Mouse (Mus musculus) lung, embryonic 14.5 days (tissue): Measurements from ENCODE around the gene Ptprg. TPM values are rescaled to one million over a fixed set of nuclear protein-coding genes. Genes with fewer than 3 reads are reported as not detected.
A peak's percentile ranks its signal among the peaks of the same experiment; 100 is the strongest.
"Not testable (repeated sequence)": the region's sequence is repeated elsewhere in the genome, so short reads cannot be mapped to it uniquely, and the experiment has no call there.

Experiments used
- ATAC-seq: fragments of 200-750 bp; cut with Nextera tagmentation; 2 replicates; pipeline ENCODE4 v1.8.0; 2017; ENCODE audit warnings: mild to moderate bottlenecking, moderate TSS enrichment, moderate library complexity; ENCODE audit not compliant: insufficient read depth
- DNase-seq: peaks from one replicate; pipeline ENCODE4 v3.0.0-alpha.2; 2015
- H3K27ac ChIP-seq: fragments of 300-500 bp; sonication (generic); 2 replicates; pipeline ENCODE4 v1.5.1; 2014; ENCODE audit warnings: low read depth, mild to moderate bottlenecking, moderate library complexity
- H3K27me3 ChIP-seq: fragments of 300-500 bp; sonication (generic); 2 replicates; pipeline ENCODE4 v1.6.1; 2014; ENCODE audit warnings: low read length, control low read depth; ENCODE audit not compliant: insufficient read depth
- H3K36me3 ChIP-seq: fragments of 300-500 bp; sonication (generic); 2 replicates; pipeline ENCODE4 v1.6.1; 2014; ENCODE audit warnings: control low read depth; ENCODE audit not compliant: insufficient read depth
- H3K4me1 ChIP-seq: fragments of 300-500 bp; sonication (generic); 2 replicates; pipeline ENCODE4 v1.6.1; 2014; ENCODE audit warnings: antibody characterized with exemption, control low read depth; ENCODE audit not compliant: insufficient read depth
- H3K4me2 ChIP-seq: fragments of 300-500 bp; sonication (generic); 2 replicates; pipeline ENCODE4 v1.6.1; 2014; ENCODE audit warnings: mild to moderate bottlenecking
- H3K4me3 ChIP-seq: fragments of 300-500 bp; sonication (generic); 2 replicates; pipeline ENCODE4 v1.5.1; 2014; ENCODE audit warnings: low read depth, low read length
- H3K9ac ChIP-seq: fragments of 300-500 bp; sonication (generic); 2 replicates; pipeline ENCODE4 v1.6.1; 2014
- H3K9me3 ChIP-seq: fragments of 300-500 bp; sonication (generic); 2 replicates; pipeline ENCODE4 v1.6.1; 2016; ENCODE audit warnings: low read depth, low read length, control low read depth
- CTCF ChIP-seq: IDR thresholded peaks from 2 replicates; pipeline ENCODE4 v1.5.1; 2016; ENCODE audit warnings: antibody characterized with exemption, low read depth
- WGBS: fragments of 180-500 bp; shearing (Covaris S2); extraction: QIAGEN DNeasy Blood & Tissue Kit; methylation state at CpG from one replicate; pipeline ENCODE4 v1.1.7; 2014; 5-methylcytosine and 5-hydroxymethylcytosine counted together
- polyA plus RNA-seq: library from polyadenylated mRNA; unstranded; fragments of >200 nt; fragmentation: Nextera tagmentation; extraction: Ambion mirVana; gene quantifications from 2 replicates; pipeline ENCODE4 v1.2.1, GENCODE M21; 2014

Gene Ptprg
- polyA plus RNA-seq, 1 experiment from 2014 or later: 43.2 TPM

GRCm38 (mm10) chr14:12220540-12220939 lies 667.2 kb downstream of the Ptprg start:
- Histone ChIP-seq H3K4me1 (no peaks in the 10 kb centered on the region), H3K27ac (no peak overlapping the region), H3K4me2 (no peak overlapping the region), H3K4me3 (no peak overlapping the region), H3K9ac (no peak overlapping the region), H3K27me3 (no peaks in the 10 kb centered on the region), H3K36me3 (0 out of 2 replicates have a peak, but pooled peaks cover 12% of the 10 kb centered on the region), H3K9me3 (no peaks in the 10 kb centered on the region)
- TF ChIP-seq CTCF: no peak
- DNase-seq (no peak), ATAC-seq (no peak)
- 85% methylated on average over 8 of the region's 8 CpGs for WGBS

- Histone ChIP-seq H3K9ac (no peak overlapping the region), H3K36me3 (0 out of 2 replicates have a peak, but pooled peaks cover 15% of the 10 kb centered on the region), H3K4me2 (no peak overlapping the region), H3K27ac (no peak overlapping the region), H3K9me3 (no peaks in the 10 kb centered on the region), H3K4me3 (no peak overlapping the region), H3K27me3 (no peaks in the 10 kb centered on the region), H3K4me1 (no peaks in the 10 kb centered on the region)
- DNase-seq: no peak
- ATAC-seq: no peak
- TF ChIP-seq CTCF: no peak
- WGBS: 84% methylated on average over 5 of the region's 5 CpGs
Measured at GRCm38 (mm10) chr14:12221571-12221970, 668.2 kb downstream of the Ptprg start.

- 68% methylated on average over 4 of the region's 4 CpGs for WGBS
- Histone ChIP-seq H3K27ac (no peak overlapping the region), H3K9ac (no peak overlapping the region), H3K27me3 (no peaks in the 10 kb centered on the region), H3K9me3 (no peaks in the 10 kb centered on the region), H3K4me1 (no peaks in the 10 kb centered on the region), H3K4me3 (no peak overlapping the region), H3K4me2 (no peak overlapping the region), H3K36me3 (no peaks in the 10 kb centered on the region)
- ATAC-seq (no peak), DNase-seq (no peak)
- no peak for TF ChIP-seq CTCF
Measured at GRCm38 (mm10) chr14:12243726-12244125, 690.4 kb downstream of the Ptprg start.

GRCm38 (mm10) chr14:12276031-12276430 lies 722.7 kb downstream of the Ptprg start:
- H3K27ac ChIP-seq: no peak overlapping the region
- TF ChIP-seq CTCF: no peak
- no peaks in the 10 kb centered on the region for H3K36me3 ChIP-seq
- H3K4me3 ChIP-seq: no peak overlapping the region
- no peaks in the 10 kb centered on the region for H3K27me3 ChIP-seq
- H3K4me1 ChIP-seq: no peaks in the 10 kb centered on the region
- WGBS: 54% methylated on average over 3 of the region's 3 CpGs
- H3K4me2 ChIP-seq: no peak overlapping the region
- DNase-seq (no peak), ATAC-seq (no peak)
- H3K9me3 ChIP-seq: no peaks in the 10 kb centered on the region
- no peak overlapping the region for H3K9ac ChIP-seq

GRCm38 (mm10) chr14:12283641-12284040 lies 730.3 kb downstream of the Ptprg start, which contains the start of gene Gm49355:
TSS of gene Gm49355 (plus strand) at chr14:12283976.
- DNase-seq (no peak), ATAC-seq (peak; percentile 39; the same call in 1 of the 2 replicates)
- no peak for TF ChIP-seq CTCF
- peak within 1 kb of the TSS; percentile 86 for H3K9ac ChIP-seq
- H3K36me3 ChIP-seq: no peaks in the 10 kb centered on the region
- H3K27ac ChIP-seq: peak within 1 kb of the TSS; percentile 97
- H3K4me1 ChIP-seq: no peaks in the 10 kb centered on the region
- no peaks in the 10 kb centered on the region for H3K9me3 ChIP-seq
- H3K27me3 ChIP-seq: no peaks in the 10 kb centered on the region
- peak within 1 kb of the TSS; percentile 76 for H3K4me2 ChIP-seq
- peak within 1 kb of the TSS; percentile 75 for H3K4me3 ChIP-seq
- WGBS: 63% methylated on average over 6 of the region's 6 CpGs

- H3K36me3 ChIP-seq: no peaks in the 10 kb centered on the region
- peak within 1 kb of the TSS; percentile 86 for H3K9ac ChIP-seq
- H3K9me3 ChIP-seq: no peaks in the 10 kb centered on the region
- peak within 1 kb of the TSS; percentile 97 for H3K27ac ChIP-seq
- H3K4me2 ChIP-seq: peak within 1 kb of the TSS; percentile 76
- no peaks in the 10 kb centered on the region for H3K27me3 ChIP-seq
- DNase-seq (peak; percentile 95), ATAC-seq (peak; percentile 100)
- peak within 1 kb of the TSS; percentile 75 for H3K4me3 ChIP-seq
- WGBS: under 1% methylated on average over 48 of the region's 48 CpGs
- 0 out of 2 replicates have a peak, but pooled peaks have one; percentile 14 for TF ChIP-seq CTCF
- H3K4me1 ChIP-seq: no peaks in the 10 kb centered on the region
Measured at GRCm38 (mm10) chr14:12284141-12284912, 731.0 kb downstream of the Ptprg start, which contains the start of gene 3830406C13Rik. TSS of gene 3830406C13Rik (plus strand) at chr14:12284173.

- not testable (repeated sequence) for DNase-seq, ATAC-seq, H3K27ac ChIP-seq, H3K27me3 ChIP-seq, H3K4me1 ChIP-seq, H3K4me3 ChIP-seq, H3K9me3 ChIP-seq, H3K4me2 ChIP-seq, H3K9ac ChIP-seq, H3K36me3 ChIP-seq
Measured at GRCm38 (mm10) chr14:12289747-12290146, 736.4 kb downstream of the Ptprg start.

Other genes starting within 250 kb of the Ptprg start
- 1.8 and 1.9 TPM in 2 replicates for gene Gm3839, start 196.8 kb upstream of the Ptprg start, polyA plus RNA-seq